Mouse (Mus musculus): Measurements from ENCODE around the gene Axin2.

Gene Axin2

GRCm38 (mm10) chr11:108965740-108966139 lies 45.6 kb downstream of the Axin2 start:
- DNase-seq (ENCODE audit: extremely low spot score, low read depth, low spot score): no peak

- no peak for DNase-seq (ENCODE audit: extremely low spot score, low read depth, low spot score)
Observed at GRCm38 (mm10) chr11:108973459-108973858, 53.3 kb downstream of the Axin2 start.

GRCm38 (mm10) chr11:108973866-108974265 lies 53.7 kb downstream of the Axin2 start:
- no peak for DNase-seq (ENCODE audit: extremely low spot score, low read depth, low spot score)

- no peak for DNase-seq (ENCODE audit: extremely low spot score, low read depth, low spot score)
Observed at GRCm38 (mm10) chr11:108975583-108975982, 55.4 kb downstream of the Axin2 start.

- no peak for DNase-seq (ENCODE audit: extremely low spot score, low read depth, low spot score)
Observed at GRCm38 (mm10) chr11:108980530-108980929, 60.4 kb downstream of the Axin2 start.

GRCm38 (mm10) chr11:108981012-108981411 lies 60.9 kb downstream of the Axin2 start:
- no peak for DNase-seq (ENCODE audit: extremely low spot score, low read depth, low spot score)

- no peak for DNase-seq (ENCODE audit: extremely low spot score, low read depth, low spot score)
Observed at GRCm38 (mm10) chr11:108983409-108984064, 63.4 kb downstream of the Axin2 start.

GRCm38 (mm10) chr11:108984711-108985419 lies 64.7 kb downstream of the Axin2 start:
- DNase-seq (ENCODE audit: extremely low spot score, low read depth, low spot score): no peak

GRCm38 (mm10) chr11:108985836-108986235 lies 65.7 kb downstream of the Axin2 start:
- no peak for DNase-seq (ENCODE audit: extremely low spot score, low read depth, low spot score)

- no peak for DNase-seq (ENCODE audit: extremely low spot score, low read depth, low spot score)
Observed at GRCm38 (mm10) chr11:108987226-108987625, 67.1 kb downstream of the Axin2 start.

- DNase-seq (ENCODE audit: extremely low spot score, low read depth, low spot score): no peak
Observed at GRCm38 (mm10) chr11:108987705-108988104, 67.6 kb downstream of the Axin2 start.

- DNase-seq (ENCODE audit: extremely low spot score, low read depth, low spot score): no peak
Observed at GRCm38 (mm10) chr11:108988258-108988657, 68.1 kb downstream of the Axin2 start.

GRCm38 (mm10) chr11:108989940-108990339 lies 69.8 kb downstream of the Axin2 start:
- no peak for DNase-seq (ENCODE audit: extremely low spot score, low read depth, low spot score)

- DNase-seq (ENCODE audit: extremely low spot score, low read depth, low spot score): no peak
Observed at GRCm38 (mm10) chr11:108993414-108993813, 73.3 kb downstream of the Axin2 start.

GRCm38 (mm10) chr11:108995196-108995989 lies 75.2 kb downstream of the Axin2 start:
- no peak for DNase-seq (ENCODE audit: extremely low spot score, low read depth, low spot score)

- no peak for DNase-seq (ENCODE audit: extremely low spot score, low read depth, low spot score)
Observed at GRCm38 (mm10) chr11:108995990-108996533, 75.9 kb downstream of the Axin2 start.

- DNase-seq (ENCODE audit: extremely low spot score, low read depth, low spot score): no peak
Observed at GRCm38 (mm10) chr11:108997816-108998215, 77.7 kb downstream of the Axin2 start.

Measured in hindlimb bud, embryonic 11.5 days (tissue).